Mouse (Mus musculus): ENCODE measurements at regions not wholly inside any gene's neighbourhood (a gene's known extent, or its start where the extent isn't known, plus 50 kb on each side); places are given as distances from the start of the nearest gene placed in this dataset.

- WGBS, result 65% methylated on average over 3 of the region's 3 CpGs
- ATAC-seq (ENCODE audit: low FRiP score), result no peak
Observed at GRCm38 (mm10) chr1:184428035-184428434, 304.4 kb downstream of the Hlx start.

GRCm38 (mm10) chr1:184425694-184426093 is 306.7 kb downstream of the Hlx start:
- Histone ChIP-seq H3K4me1 (ENCODE audit: control insufficient read depth, insufficient read depth, low read length) (no peaks in the 10 kb centered on the region), H3K9me3 (ENCODE audit: control insufficient read depth, low read length) (no peaks in the 10 kb centered on the region), H3K9ac (ENCODE audit: low read length) (no peak overlapping the region), H3K4me2 (no peak overlapping the region), H3K27ac (ENCODE audit: low read depth, low read length) (no peak overlapping the region), H3K27me3 (ENCODE audit: control insufficient read depth, insufficient read depth, low read length) (no peaks in the 10 kb centered on the region), H3K36me3 (ENCODE audit: control insufficient read depth, insufficient read depth, low read length) (no peaks in the 10 kb centered on the region), H3K4me3 (ENCODE audit: low read depth, low read length) (no peak overlapping the region)
- WGBS, result 98% methylated on average over 1 of the region's 1 CpGs
- DNase-seq (ENCODE audit: low spot score, missing footprints) (no peak), ATAC-seq (ENCODE audit: low FRiP score) (no peak)

More at GRCm38 (mm10) chr1:184428035-184428434, 304.4 kb downstream of the Hlx start:
- H3K36me3 ChIP-seq (ENCODE audit: control insufficient read depth, insufficient read depth, low read length), result no peaks in the 10 kb centered on the region
- H3K9me3 ChIP-seq (ENCODE audit: control insufficient read depth, low read length), result no peaks in the 10 kb centered on the region
- H3K27me3 ChIP-seq (ENCODE audit: control insufficient read depth, insufficient read depth, low read length), result no peaks in the 10 kb centered on the region
- no peak for DNase-seq (ENCODE audit: low spot score, missing footprints)
- no peak overlapping the region for H3K9ac ChIP-seq (ENCODE audit: low read length)
- no peak overlapping the region for H3K4me3 ChIP-seq (ENCODE audit: low read depth, low read length)
- no peak overlapping the region for H3K4me2 ChIP-seq
- H3K4me1 ChIP-seq (ENCODE audit: control insufficient read depth, insufficient read depth, low read length), result no peaks in the 10 kb centered on the region
- H3K27ac ChIP-seq (ENCODE audit: low read depth, low read length), result no peak overlapping the region

- no peaks in the 10 kb centered on the region for H3K9me3 ChIP-seq (ENCODE audit: control insufficient read depth, low read length)
- no peak for ATAC-seq (ENCODE audit: low FRiP score)
- no peak overlapping the region for H3K4me2 ChIP-seq
- H3K27me3 ChIP-seq (ENCODE audit: control insufficient read depth, insufficient read depth, low read length), result no peaks in the 10 kb centered on the region
- no peaks in the 10 kb centered on the region for H3K36me3 ChIP-seq (ENCODE audit: control insufficient read depth, insufficient read depth, low read length)
- DNase-seq (ENCODE audit: low spot score, missing footprints), result no peak
- WGBS, result 78% methylated on average over 2 of the region's 2 CpGs
- no peak overlapping the region for H3K9ac ChIP-seq (ENCODE audit: low read length)
- no peaks in the 10 kb centered on the region for H3K4me1 ChIP-seq (ENCODE audit: control insufficient read depth, insufficient read depth, low read length)
- H3K4me3 ChIP-seq (ENCODE audit: low read depth, low read length), result no peak overlapping the region
- no peak overlapping the region for H3K27ac ChIP-seq (ENCODE audit: low read depth, low read length)
Observed at GRCm38 (mm10) chr1:184424035-184424434, 308.4 kb downstream of the Hlx start.

GRCm38 (mm10) chr1:184412596-184412995 is 319.8 kb downstream of the Hlx start:
- H3K9me3 ChIP-seq (ENCODE audit: control insufficient read depth, low read length), result no peaks in the 10 kb centered on the region
- H3K36me3 ChIP-seq (ENCODE audit: control insufficient read depth, insufficient read depth, low read length), result no peaks in the 10 kb centered on the region
- no peak overlapping the region for H3K4me2 ChIP-seq
- 94% methylated on average over 12 of the region's 12 CpGs for WGBS
- no peaks in the 10 kb centered on the region for H3K27me3 ChIP-seq (ENCODE audit: control insufficient read depth, insufficient read depth, low read length)
- ATAC-seq (ENCODE audit: low FRiP score) (no peak), DNase-seq (ENCODE audit: low spot score, missing footprints) (no peak)
- H3K27ac ChIP-seq (ENCODE audit: low read depth, low read length), result no peak overlapping the region
- H3K4me3 ChIP-seq (ENCODE audit: low read depth, low read length), result no peak overlapping the region
- no peak overlapping the region for H3K9ac ChIP-seq (ENCODE audit: low read length)
- no peaks in the 10 kb centered on the region for H3K4me1 ChIP-seq (ENCODE audit: control insufficient read depth, insufficient read depth, low read length)

GRCm38 (mm10) chr1:184411066-184411465 is 321.4 kb downstream of the Hlx start:
- 52% methylated on average over 3 of the region's 3 CpGs for WGBS
- H3K36me3 ChIP-seq (ENCODE audit: control insufficient read depth, insufficient read depth, low read length), result no peaks in the 10 kb centered on the region
- no peaks in the 10 kb centered on the region for H3K27me3 ChIP-seq (ENCODE audit: control insufficient read depth, insufficient read depth, low read length)
- no peak overlapping the region for H3K9ac ChIP-seq (ENCODE audit: low read length)
- H3K4me3 ChIP-seq (ENCODE audit: low read depth, low read length), result no peak overlapping the region
- H3K27ac ChIP-seq (ENCODE audit: low read depth, low read length), result no peak overlapping the region
- DNase-seq (ENCODE audit: low spot score, missing footprints), result no peak
- H3K4me1 ChIP-seq (ENCODE audit: control insufficient read depth, insufficient read depth, low read length), result no peaks in the 10 kb centered on the region
- no peak overlapping the region for H3K4me2 ChIP-seq
- no peaks in the 10 kb centered on the region for H3K9me3 ChIP-seq (ENCODE audit: control insufficient read depth, low read length)
- no peak for ATAC-seq (ENCODE audit: low FRiP score)

- WGBS, result 91% methylated on average over 7 of the region's 7 CpGs
- H3K27ac ChIP-seq (ENCODE audit: low read depth, low read length), result no peak overlapping the region
Observed at GRCm38 (mm10) chr1:184409986-184410385, 322.4 kb downstream of the Hlx start.

GRCm38 (mm10) chr1:184402985-184403384 is 329.4 kb downstream of the Hlx start:
- Histone ChIP-seq H3K4me1 (ENCODE audit: control insufficient read depth, insufficient read depth, low read length) (no peaks in the 10 kb centered on the region), H3K4me2 (no peak overlapping the region), H3K9ac (ENCODE audit: low read length) (no peak overlapping the region), H3K27ac (ENCODE audit: low read depth, low read length) (no peak overlapping the region), H3K36me3 (ENCODE audit: control insufficient read depth, insufficient read depth, low read length) (no peaks in the 10 kb centered on the region), H3K4me3 (ENCODE audit: low read depth, low read length) (no peak overlapping the region), H3K27me3 (ENCODE audit: control insufficient read depth, insufficient read depth, low read length) (no peaks in the 10 kb centered on the region), H3K9me3 (ENCODE audit: control insufficient read depth, low read length) (no peaks in the 10 kb centered on the region)
- WGBS, result 89% methylated on average over 6 of the region's 6 CpGs
- ATAC-seq (ENCODE audit: low FRiP score) (no peak), DNase-seq (ENCODE audit: low spot score, missing footprints) (no peak)

More at GRCm38 (mm10) chr1:184409986-184410385, 322.4 kb downstream of the Hlx start:
- no peak overlapping the region for H3K4me2 ChIP-seq
- no peak overlapping the region for H3K9ac ChIP-seq (ENCODE audit: low read length)
- DNase-seq (ENCODE audit: low spot score, missing footprints) (no peak), ATAC-seq (ENCODE audit: low FRiP score) (no peak)
- H3K27me3 ChIP-seq (ENCODE audit: control insufficient read depth, insufficient read depth, low read length), result no peaks in the 10 kb centered on the region
- H3K4me1 ChIP-seq (ENCODE audit: control insufficient read depth, insufficient read depth, low read length), result no peaks in the 10 kb centered on the region
- H3K36me3 ChIP-seq (ENCODE audit: control insufficient read depth, insufficient read depth, low read length), result no peaks in the 10 kb centered on the region
- no peak overlapping the region for H3K4me3 ChIP-seq (ENCODE audit: low read depth, low read length)
- H3K9me3 ChIP-seq (ENCODE audit: control insufficient read depth, low read length), result no peaks in the 10 kb centered on the region

- H3K27me3 ChIP-seq (ENCODE audit: control insufficient read depth, insufficient read depth, low read length), result no peaks in the 10 kb centered on the region
- no peak overlapping the region for H3K4me3 ChIP-seq (ENCODE audit: low read depth, low read length)
- no peaks in the 10 kb centered on the region for H3K4me1 ChIP-seq (ENCODE audit: control insufficient read depth, insufficient read depth, low read length)
- 56% methylated on average over 15 of the region's 15 CpGs for WGBS
- H3K27ac ChIP-seq (ENCODE audit: low read depth, low read length), result no peak overlapping the region
- ATAC-seq (ENCODE audit: low FRiP score), result peak; percentile 11; the same call in 1 of the 2 replicates
- no peaks in the 10 kb centered on the region for H3K36me3 ChIP-seq (ENCODE audit: control insufficient read depth, insufficient read depth, low read length)
- H3K9ac ChIP-seq (ENCODE audit: low read length), result no peak overlapping the region
- no peak overlapping the region for H3K4me2 ChIP-seq
- no peaks in the 10 kb centered on the region for H3K9me3 ChIP-seq (ENCODE audit: control insufficient read depth, low read length)
- DNase-seq (ENCODE audit: low spot score, missing footprints), result peak; percentile 90
Observed at GRCm38 (mm10) chr1:184395215-184395614, 337.2 kb downstream of the Hlx start.

- Histone ChIP-seq H3K36me3 (ENCODE audit: control insufficient read depth, insufficient read depth, low read length) (no peaks in the 10 kb centered on the region), H3K27ac (ENCODE audit: low read depth, low read length) (no peak overlapping the region), H3K27me3 (ENCODE audit: control insufficient read depth, insufficient read depth, low read length) (no peaks in the 10 kb centered on the region), H3K4me1 (ENCODE audit: control insufficient read depth, insufficient read depth, low read length) (no peaks in the 10 kb centered on the region), H3K9ac (ENCODE audit: low read length) (no peak overlapping the region), H3K4me2 (no peak overlapping the region), H3K9me3 (ENCODE audit: control insufficient read depth, low read length) (no peaks in the 10 kb centered on the region), H3K4me3 (ENCODE audit: low read depth, low read length) (no peak overlapping the region)
- DNase-seq (ENCODE audit: low spot score, missing footprints) (no peak), ATAC-seq (ENCODE audit: low FRiP score) (no peak)
- 86% methylated on average over 12 of the region's 12 CpGs for WGBS
Observed at GRCm38 (mm10) chr1:184394559-184395194, 337.7 kb downstream of the Hlx start.

Data from midbrain, embryonic 11.5 days (tissue).